Mouse (Mus musculus): ENCODE measurements around the gene Cry2. TPM values are rescaled to one million over a fixed set of nuclear protein-coding genes. Genes with fewer than 3 reads are reported as not detected.

Gene Cry2
- polyA plus RNA-seq, 1 experiment from 2014 or later = 37.7 TPM

- Histone ChIP-seq H3K4me1 (peaks cover 59% of the 10 kb centered on the region), H3K9ac (replicated peaks) (peak overlapping the region; percentile 75), H3K27me3 (peaks cover 12% of the 10 kb centered on the region; the same call in 1 of the 2 replicates), H3K4me3 (peak overlapping the region; percentile 45), H3K9me3 (no peaks in the 10 kb centered on the region), H3K36me3 (peaks cover 6% of the 10 kb centered on the region), H3K27ac (replicated peaks) (peak overlapping the region; percentile 95), H3K4me2 (replicated peaks) (peak overlapping the region; percentile 92)
- 24% methylated on average over 11 of the region's 11 CpGs for WGBS
- ATAC-seq (ENCODE audit: low FRiP score, low read depth) = no peak; the same call in 1 of the 2 replicates
Measured at GRCm38 (mm10) chr2:92391703-92392317, 42.0 kb downstream of the Cry2 start.

GRCm38 (mm10) chr2:92391116-92391515 is 42.7 kb downstream of the Cry2 start:
- H3K4me1 ChIP-seq = peaks cover 59% of the 10 kb centered on the region
- H3K9ac ChIP-seq (replicated peaks) = no peak overlapping the region
- ATAC-seq (ENCODE audit: low FRiP score, low read depth) = no peak
- H3K27me3 ChIP-seq = peaks cover 12% of the 10 kb centered on the region; the same call in 1 of the 2 replicates
- peaks cover 13% of the 10 kb centered on the region for H3K36me3 ChIP-seq
- peak overlapping the region; percentile 45; the same call in 1 of the 2 replicates for H3K4me3 ChIP-seq
- H3K4me2 ChIP-seq (replicated peaks) = peak overlapping the region; percentile 92
- 86% methylated on average over 8 of the region's 8 CpGs for WGBS
- H3K9me3 ChIP-seq = no peaks in the 10 kb centered on the region
- peak overlapping the region; percentile 95 for H3K27ac ChIP-seq (replicated peaks)

GRCm38 (mm10) chr2:92390206-92390930 is 43.5 kb downstream of the Cry2 start:
- H3K9ac ChIP-seq (replicated peaks) = no peak overlapping the region; the same call in 1 of the 2 replicates
- WGBS = 72% methylated on average over 6 of the region's 6 CpGs
- ATAC-seq (ENCODE audit: low FRiP score, low read depth) = no peak
- peaks cover 12% of the 10 kb centered on the region; the same call in 1 of the 2 replicates for H3K27me3 ChIP-seq
- peaks cover 59% of the 10 kb centered on the region for H3K4me1 ChIP-seq
- peak overlapping the region; percentile 79 for H3K27ac ChIP-seq (replicated peaks)
- H3K4me3 ChIP-seq = no peak overlapping the region
- H3K36me3 ChIP-seq = peaks cover 20% of the 10 kb centered on the region
- H3K9me3 ChIP-seq = no peaks in the 10 kb centered on the region
- peak overlapping the region; percentile 92 for H3K4me2 ChIP-seq (replicated peaks)

- no peak overlapping the region for H3K9ac ChIP-seq (replicated peaks)
- H3K4me1 ChIP-seq = peaks cover 59% of the 10 kb centered on the region
- peaks cover 12% of the 10 kb centered on the region; the same call in 1 of the 2 replicates for H3K27me3 ChIP-seq
- peak overlapping the region; percentile 80 for H3K4me3 ChIP-seq
- H3K9me3 ChIP-seq = no peaks in the 10 kb centered on the region
- H3K36me3 ChIP-seq = peaks cover 27% of the 10 kb centered on the region
- WGBS = 2% methylated on average over 10 of the region's 10 CpGs
- H3K4me2 ChIP-seq (replicated peaks) = peak overlapping the region; percentile 92
- peak overlapping the region; percentile 79 for H3K27ac ChIP-seq (replicated peaks)
- no peak for ATAC-seq (ENCODE audit: low FRiP score, low read depth)
Measured at GRCm38 (mm10) chr2:92389645-92390044, 44.2 kb downstream of the Cry2 start.

GRCm38 (mm10) chr2:92388891-92389641 is 44.8 kb downstream of the Cry2 start:
- H3K27me3 ChIP-seq = peaks cover 10% of the 10 kb centered on the region; the same call in 1 of the 2 replicates
- H3K36me3 ChIP-seq = peaks cover 33% of the 10 kb centered on the region
- H3K9ac ChIP-seq (replicated peaks) = peak overlapping the region; percentile 88
- WGBS = under 1% methylated on average over 53 of the region's 62 CpGs
- H3K27ac ChIP-seq (replicated peaks) = peak overlapping the region; percentile 79
- H3K4me1 ChIP-seq = peaks cover 58% of the 10 kb centered on the region
- H3K4me2 ChIP-seq (replicated peaks) = peak overlapping the region; percentile 92
- H3K9me3 ChIP-seq = no peaks in the 10 kb centered on the region
- H3K4me3 ChIP-seq = peak overlapping the region; percentile 80
- peak; percentile 94 for ATAC-seq (ENCODE audit: low FRiP score, low read depth)

- WGBS = 49% methylated on average over 3 of the region's 3 CpGs
- H3K9ac ChIP-seq (replicated peaks) = peak overlapping the region; percentile 88
- no peak for ATAC-seq (ENCODE audit: low FRiP score, low read depth)
- peaks cover 3% of the 10 kb centered on the region; the same call in 1 of the 2 replicates for H3K27me3 ChIP-seq
- H3K4me1 ChIP-seq = peaks cover 51% of the 10 kb centered on the region
- peaks cover 43% of the 10 kb centered on the region for H3K36me3 ChIP-seq
- H3K4me2 ChIP-seq (replicated peaks) = peak overlapping the region; percentile 92
- H3K27ac ChIP-seq (replicated peaks) = peak overlapping the region; percentile 79; the same call in 1 of the 2 replicates
- peak overlapping the region; percentile 80 for H3K4me3 ChIP-seq
- no peaks in the 10 kb centered on the region for H3K9me3 ChIP-seq
Measured at GRCm38 (mm10) chr2:92388081-92388517, 45.7 kb downstream of the Cry2 start.

GRCm38 (mm10) chr2:92387646-92388045 is 46.2 kb downstream of the Cry2 start:
- Histone ChIP-seq H3K4me2 (replicated peaks) (peak overlapping the region; percentile 92), H3K4me3 (peak overlapping the region; percentile 80; the same call in 1 of the 2 replicates), H3K27ac (replicated peaks) (no peak overlapping the region), H3K9ac (replicated peaks) (peak overlapping the region; percentile 88), H3K9me3 (no peaks in the 10 kb centered on the region), H3K27me3 (no peaks in the 10 kb centered on the region), H3K4me1 (peaks cover 46% of the 10 kb centered on the region), H3K36me3 (peaks cover 47% of the 10 kb centered on the region)
- ATAC-seq (ENCODE audit: low FRiP score, low read depth) = no peak
- 88% methylated on average over 4 of the region's 4 CpGs for WGBS

GRCm38 (mm10) chr2:92386821-92387570 is 46.8 kb downstream of the Cry2 start:
- Histone ChIP-seq H3K4me3 (no peak overlapping the region), H3K27me3 (no peaks in the 10 kb centered on the region), H3K4me1 (peaks cover 40% of the 10 kb centered on the region), H3K4me2 (replicated peaks) (no peak overlapping the region), H3K9ac (replicated peaks) (no peak overlapping the region; the same call in 1 of the 2 replicates), H3K36me3 (peaks cover 54% of the 10 kb centered on the region), H3K9me3 (no peaks in the 10 kb centered on the region), H3K27ac (replicated peaks) (no peak overlapping the region)
- ATAC-seq (ENCODE audit: low FRiP score, low read depth) = no peak
- WGBS = 89% methylated on average over 30 of the region's 30 CpGs

- peaks cover 23% of the 10 kb centered on the region for H3K4me1 ChIP-seq
- no peak overlapping the region for H3K27ac ChIP-seq (replicated peaks)
- H3K9me3 ChIP-seq = no peaks in the 10 kb centered on the region
- H3K36me3 ChIP-seq = peaks cover 70% of the 10 kb centered on the region
- H3K27me3 ChIP-seq = no peaks in the 10 kb centered on the region
- no peak overlapping the region for H3K9ac ChIP-seq (replicated peaks)
- no peak for ATAC-seq (ENCODE audit: low FRiP score, low read depth)
- 85% methylated on average over 22 of the region's 22 CpGs for WGBS
- no peak overlapping the region for H3K4me3 ChIP-seq
- H3K4me2 ChIP-seq (replicated peaks) = no peak overlapping the region
Measured at GRCm38 (mm10) chr2:92385113-92386051, 48.5 kb downstream of the Cry2 start.

- peaks cover 83% of the 10 kb centered on the region for H3K36me3 ChIP-seq
- no peaks in the 10 kb centered on the region for H3K9me3 ChIP-seq
- H3K27me3 ChIP-seq = no peaks in the 10 kb centered on the region
- 68% methylated on average over 4 of the region's 4 CpGs for WGBS
- H3K4me1 ChIP-seq = peaks cover 14% of the 10 kb centered on the region
- ATAC-seq (ENCODE audit: low FRiP score, low read depth) = no peak
- H3K9ac ChIP-seq (replicated peaks) = no peak overlapping the region
- H3K4me2 ChIP-seq (replicated peaks) = no peak overlapping the region
- H3K4me3 ChIP-seq = no peak overlapping the region
- no peak overlapping the region for H3K27ac ChIP-seq (replicated peaks)
Measured at GRCm38 (mm10) chr2:92384101-92384500, 49.7 kb downstream of the Cry2 start.
